Mouse (Mus musculus) embryo, embryonic 11 days (tissue): ENCODE results near the gene Lamc1.

Experiments
- DNase-seq: peaks from one replicate; pipeline ENCODE4 v3.0.0-alpha.2; 2015

Gene Lamc1

DNA sequence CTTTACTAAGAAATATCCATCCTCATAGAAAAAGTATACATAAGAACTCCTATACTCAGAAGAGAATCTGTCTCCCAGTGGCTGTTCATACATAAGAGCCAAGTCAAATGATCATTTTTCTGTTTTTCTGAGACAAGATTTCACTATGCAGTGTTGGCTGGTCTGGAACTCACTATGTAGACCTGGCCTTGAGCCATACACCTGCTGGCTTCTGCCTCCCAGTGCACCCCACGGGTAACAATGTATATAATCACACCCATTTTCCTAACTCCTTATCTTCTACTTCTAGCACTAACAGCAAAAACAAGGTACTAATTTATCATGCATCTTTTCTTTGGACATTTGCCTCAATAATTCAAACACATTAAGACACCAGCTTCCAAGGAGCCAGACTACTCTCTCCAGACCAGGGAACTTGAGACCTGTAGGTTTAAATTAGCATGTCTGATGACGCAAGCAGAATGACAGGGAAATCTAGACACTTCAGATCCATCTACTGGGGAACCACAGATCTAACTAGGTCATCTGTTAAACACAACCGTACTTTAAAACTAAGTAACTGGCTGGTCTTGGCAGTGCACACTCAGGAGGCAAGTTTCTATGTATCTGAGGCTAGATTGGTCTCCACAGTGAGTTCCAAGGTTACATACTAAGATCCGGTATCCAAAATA is 79.9 kb downstream of the Lamc1 start:
- DNase-seq, result no peak

DNA sequence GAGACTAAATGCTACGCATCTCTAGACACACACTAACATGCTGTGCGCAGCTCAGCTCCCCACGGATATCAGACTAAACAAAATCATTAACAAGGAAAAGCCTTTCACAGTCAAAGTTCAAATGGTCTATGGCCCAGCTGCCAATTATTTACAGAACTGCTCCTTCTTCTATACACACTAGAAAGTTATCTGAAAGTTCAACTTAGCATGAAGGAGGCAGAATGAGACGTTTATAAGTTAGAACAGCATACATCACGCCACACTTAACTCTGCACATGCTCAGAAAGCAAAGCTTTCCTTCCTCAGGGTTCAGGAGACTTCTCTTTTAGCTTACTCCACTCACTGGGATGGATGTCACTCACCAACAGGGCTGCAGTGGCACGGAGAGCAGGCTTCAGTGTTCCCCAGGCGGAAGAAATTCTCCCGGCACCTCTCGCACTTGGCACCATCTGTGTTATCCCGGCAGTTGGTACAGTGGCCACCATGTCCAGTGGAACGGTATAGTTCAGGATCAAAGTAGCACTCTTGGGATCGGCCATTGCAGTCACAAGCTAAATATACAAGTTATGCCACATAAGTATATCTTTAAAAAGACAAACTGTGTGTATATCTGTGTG is 80.9 kb downstream of the Lamc1 start:
- no peak for DNase-seq

DNA sequence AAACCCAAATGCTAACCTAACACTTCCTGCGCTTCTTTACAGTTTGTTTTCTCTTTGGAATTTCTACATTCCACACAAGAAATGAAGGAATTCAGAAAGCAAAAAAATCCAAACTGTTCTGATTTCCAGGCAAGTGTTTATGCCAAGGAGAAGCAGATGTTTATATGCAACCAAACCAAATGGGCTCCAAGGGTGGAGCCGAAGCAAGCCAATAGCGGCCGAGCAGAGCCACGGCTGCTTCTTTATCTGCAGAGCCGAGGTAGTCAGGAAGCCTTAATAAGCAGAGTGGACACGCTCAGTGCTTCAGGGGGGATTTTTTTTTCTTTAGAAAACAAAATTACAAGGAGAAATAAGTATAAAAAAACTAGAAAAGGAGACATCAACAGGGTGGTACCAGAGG is 91.2 kb downstream of the Lamc1 start:
- no peak for DNase-seq

DNA sequence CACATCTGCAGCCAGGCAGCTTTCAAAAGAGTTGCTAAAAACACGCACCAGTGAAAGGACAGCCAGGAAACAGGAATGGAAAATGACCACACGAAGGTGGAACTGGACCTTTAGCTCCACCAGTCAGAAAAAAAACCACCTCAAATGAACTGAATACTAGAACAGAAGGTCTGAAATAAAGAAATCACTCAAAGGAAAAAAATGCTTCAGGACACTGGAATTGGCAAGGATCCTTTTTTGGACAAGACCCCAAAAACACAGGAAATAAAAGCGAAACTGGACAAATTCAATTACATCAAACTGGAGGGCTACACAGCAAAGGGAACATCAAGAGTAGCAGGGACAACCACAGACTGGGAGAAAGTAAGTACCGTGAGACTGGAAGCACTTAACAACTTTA is 97.0 kb downstream of the Lamc1 start:
- DNase-seq, result no peak

DNA sequence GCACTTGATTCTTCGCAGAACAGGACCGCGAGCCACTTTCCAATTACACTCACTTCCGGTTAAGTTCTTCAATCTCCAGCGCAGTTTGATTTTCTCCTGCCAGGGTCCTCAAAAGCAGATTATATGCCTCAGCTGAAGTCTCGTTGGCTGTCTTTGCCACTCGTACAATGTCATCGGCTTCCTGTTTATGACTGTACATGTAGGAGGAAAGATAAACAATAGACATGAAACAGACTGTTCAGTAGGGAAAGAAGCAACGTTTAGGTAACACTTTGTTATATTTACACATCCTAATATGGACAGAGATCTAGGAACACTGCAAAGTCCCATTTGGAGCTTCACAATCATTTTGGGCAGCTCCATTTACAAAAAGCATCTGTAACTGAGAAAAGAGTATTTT is 100.9 kb downstream of the Lamc1 start:
- no peak for DNase-seq

DNA sequence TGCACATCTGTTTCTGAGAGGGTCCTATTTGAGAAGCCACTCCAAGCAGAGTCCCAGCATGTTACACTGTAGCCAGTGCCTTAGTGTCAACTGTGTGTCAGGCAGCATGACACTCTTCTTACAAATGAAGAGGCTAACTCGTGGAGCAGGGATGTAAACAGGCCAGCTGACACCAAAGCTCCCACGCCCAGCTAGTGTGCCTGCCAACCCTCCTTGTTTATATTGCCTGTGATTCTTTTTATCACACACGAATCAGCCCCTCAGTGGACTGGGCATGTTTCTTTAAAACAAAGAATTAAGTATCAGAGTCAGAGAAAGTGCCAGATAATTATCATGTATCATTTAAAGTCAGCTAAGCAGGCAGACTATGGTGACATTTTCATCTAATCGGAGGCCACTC is 104.7 kb downstream of the Lamc1 start:
- DNase-seq, result no peak

DNA sequence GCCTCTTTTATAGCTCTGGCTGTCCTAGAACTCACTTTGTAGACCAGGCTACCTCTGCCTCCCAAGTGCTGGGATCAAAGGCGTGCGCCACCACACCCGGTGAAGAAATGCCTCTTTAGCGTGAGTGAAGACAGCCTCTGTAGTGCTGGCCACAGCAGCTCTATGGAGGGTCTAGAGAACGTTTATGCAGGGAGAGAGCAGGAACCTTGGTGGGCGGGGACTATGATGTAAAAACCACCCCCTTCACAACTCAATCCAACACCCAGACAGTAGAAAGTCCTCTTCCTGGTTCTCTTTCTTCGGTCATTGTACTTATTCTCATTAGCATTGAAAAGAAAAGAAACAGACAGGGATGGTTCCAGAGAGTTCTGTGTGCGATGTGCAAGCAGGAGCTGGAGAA is 105.5 kb downstream of the Lamc1 start:
- no peak for DNase-seq

DNA sequence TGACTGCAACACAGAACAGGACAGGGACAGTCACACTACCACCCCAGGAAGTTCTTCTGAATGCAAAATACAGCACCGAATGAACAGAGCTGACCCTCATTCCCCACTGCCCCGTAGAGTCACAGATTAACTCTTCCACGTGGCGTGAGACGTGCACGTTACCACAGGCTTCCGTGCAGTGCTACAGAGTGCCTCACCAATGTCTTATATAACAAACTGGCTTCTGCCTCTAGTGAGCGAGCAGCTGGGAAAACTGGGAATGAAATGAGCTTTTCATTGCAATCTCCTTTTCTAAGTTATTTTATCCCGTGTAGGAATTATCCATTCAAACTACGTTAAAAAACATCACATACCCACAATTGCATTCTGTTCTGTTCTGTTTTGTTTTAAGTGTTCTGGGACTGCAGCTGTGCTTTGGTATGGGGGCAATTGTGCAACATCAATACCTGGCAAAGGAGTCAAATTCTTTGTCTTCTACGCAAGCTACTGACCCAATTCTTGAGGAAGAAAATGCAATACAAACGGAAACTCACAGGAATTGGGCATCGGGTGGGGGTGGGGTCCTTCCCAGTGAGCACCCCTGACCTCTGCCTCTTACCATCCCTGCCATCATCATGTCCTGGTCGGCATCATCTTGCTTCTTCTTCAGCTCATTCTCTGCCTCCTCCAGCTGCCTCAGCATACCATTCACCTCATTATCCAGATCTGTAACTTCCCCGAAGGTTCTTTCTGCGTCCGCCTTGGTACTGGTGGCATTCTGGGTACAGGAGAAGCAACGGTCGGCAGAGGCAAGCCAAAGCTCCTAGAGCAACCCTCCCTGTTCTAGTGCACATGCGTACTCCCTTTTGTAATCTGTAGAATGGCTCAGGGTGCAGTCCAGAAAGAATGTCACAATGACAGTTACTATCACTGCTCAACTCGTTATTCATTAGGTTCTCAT is 106.5 kb downstream of the Lamc1 start:
- no peak for DNase-seq

DNA sequence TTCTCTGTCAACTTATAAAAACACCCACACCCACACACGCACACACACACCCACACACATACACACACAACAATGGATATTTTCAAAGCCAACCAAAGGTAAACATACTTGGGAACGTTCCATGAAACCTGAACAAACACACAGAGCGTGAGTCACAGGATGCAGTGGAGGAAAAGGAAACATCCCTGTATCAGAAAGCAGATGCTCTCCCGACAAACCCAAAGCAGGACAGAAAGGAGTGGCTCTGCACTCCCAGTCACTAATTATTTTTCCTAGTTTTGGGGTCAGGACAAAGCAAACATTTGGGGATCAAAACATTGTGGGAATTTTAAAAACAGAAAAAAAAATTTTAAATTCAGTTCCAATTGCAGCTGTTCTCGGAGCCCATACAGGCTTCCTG is 108.3 kb downstream of the Lamc1 start:
- no peak for DNase-seq

DNA sequence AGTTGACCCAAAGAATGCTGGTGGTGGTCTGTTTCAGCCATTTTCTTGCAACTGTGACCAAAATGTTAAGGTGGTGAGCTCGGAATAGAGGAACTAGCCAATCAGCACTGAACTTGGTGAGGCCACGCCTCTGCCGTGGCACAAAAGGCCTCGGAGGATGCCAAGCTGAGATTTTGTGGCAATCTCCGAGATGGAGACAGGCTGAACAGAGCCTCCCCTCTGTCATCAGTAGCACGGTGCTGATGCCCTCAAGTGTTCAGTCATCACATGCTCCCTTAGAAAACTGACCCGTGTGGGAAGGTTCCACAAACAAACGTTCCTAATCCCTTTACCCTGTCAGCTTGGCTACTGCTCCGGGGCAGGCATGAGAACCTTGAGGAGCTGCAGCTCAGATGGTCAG is 113.2 kb downstream of the Lamc1 start:
- no peak for DNase-seq

DNA sequence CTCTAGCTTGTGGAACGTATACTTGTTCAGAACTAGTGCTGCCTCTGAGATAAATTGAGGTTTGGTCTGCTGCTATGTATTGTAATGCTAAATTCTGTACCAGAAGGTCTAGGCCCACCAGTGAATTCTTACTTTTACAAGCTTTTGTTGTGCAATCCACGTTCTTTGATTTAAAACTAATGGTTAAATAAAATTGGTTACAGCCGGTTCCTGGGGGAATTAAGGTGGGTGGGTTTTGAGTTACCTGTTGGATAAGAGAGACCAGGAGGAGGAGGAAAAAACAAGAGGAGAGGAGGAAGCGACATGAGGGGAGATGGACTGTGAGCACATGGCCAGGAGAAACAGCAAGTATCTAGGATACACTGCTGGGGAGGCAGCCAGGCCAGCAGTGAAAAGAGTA is 116.1 kb downstream of the Lamc1 start:
- no peak for DNase-seq

DNA sequence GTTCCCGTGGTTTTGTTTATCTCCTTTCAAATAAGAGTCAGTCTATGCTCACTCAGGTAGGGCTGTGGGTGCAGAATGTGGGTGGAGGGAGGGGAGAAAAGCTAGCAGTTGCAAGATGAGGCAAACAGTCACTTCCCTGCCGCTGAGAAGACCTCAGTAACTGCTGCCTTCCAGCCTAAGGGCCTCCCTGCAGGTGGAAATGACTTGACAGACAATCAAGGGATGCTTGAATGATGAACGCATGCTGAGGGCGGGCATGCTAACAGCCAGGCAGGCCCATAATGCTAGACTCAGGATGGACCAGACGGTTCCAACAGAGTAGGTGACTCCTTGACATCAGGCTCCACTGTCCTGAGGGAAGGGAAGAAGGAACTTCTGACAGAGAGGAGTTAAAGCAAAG is 116.9 kb downstream of the Lamc1 start:
- DNase-seq, result no peak

DNA sequence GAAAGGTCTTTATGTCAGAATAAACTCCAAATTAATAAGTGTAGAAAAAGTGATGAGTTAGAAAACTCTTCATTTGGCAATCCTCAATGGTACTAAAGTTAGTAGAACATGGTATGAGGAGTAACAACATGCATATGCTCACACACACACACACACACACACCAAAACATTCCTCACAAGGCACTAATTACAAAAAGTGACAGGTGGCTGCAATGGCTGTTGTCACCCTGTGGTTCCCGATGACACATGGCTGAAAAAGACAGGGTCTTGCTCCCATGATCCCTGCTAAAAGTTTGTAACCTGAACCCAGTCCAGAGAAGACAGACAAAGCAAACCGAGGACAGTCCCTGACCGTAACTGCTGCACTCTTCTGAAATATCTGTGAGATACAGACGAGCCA is 121.6 kb downstream of the Lamc1 start:
- DNase-seq, result no peak

DNA sequence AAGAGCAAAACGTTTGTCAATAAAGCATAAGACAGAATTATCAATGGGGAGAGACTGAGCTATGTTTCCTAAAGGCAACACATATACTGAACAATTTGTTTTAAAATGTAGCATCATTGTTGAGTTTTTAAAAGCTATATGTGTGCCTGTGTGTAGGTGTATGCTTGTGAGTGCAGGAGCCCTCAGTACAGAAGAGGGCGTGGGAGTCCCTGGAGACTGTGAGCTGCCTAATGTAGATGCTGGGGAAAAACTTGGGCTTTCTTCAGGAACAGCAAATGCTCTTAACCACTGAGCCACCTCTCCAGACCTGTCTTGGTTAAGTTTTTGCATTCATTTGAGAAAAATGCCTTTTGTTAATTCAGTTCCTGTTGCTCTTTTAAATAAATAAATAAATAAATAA is 122.4 kb downstream of the Lamc1 start:
- no peak for DNase-seq

DNA sequence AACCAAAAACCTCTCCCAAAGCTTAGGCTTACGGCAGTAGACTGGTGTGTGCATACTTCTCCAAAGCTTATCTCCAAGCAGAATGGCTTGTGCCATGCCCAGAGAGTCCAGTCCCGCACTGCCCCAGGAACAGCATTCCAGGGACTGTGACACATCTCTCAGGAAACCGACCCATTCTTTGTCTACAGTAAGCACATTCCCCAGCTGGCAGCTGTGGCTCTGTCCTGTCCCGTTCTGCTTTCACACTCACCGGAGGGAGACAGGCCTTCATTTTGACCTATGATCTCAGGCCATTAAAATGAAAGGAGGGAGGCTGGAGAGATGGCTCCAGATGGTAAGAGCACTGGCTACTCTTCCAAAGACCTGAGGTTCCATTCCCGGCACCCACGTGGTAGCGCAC is 130.4 kb downstream of the Lamc1 start:
- DNase-seq, result peak; percentile 62

DNA sequence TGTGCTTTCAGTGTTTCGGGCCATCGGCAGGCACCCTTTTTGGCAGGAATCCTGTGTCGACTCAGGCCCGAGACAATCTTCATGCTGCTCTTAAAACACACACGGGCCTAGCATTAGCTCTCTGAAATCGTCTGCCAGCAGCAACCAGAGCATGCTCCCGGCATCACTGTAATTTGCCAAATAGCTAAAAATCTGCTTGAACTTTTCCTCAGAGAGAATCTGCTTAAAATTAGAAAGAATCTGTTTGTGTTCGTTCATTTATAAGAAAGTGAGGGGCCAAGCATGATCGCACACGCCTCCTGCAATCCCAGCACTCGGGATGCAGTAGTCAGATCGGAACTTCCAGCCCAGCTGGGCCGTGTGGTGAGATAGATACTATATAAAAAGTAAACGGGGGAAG is 131.1 kb downstream of the Lamc1 start:
- no peak for DNase-seq

DNA sequence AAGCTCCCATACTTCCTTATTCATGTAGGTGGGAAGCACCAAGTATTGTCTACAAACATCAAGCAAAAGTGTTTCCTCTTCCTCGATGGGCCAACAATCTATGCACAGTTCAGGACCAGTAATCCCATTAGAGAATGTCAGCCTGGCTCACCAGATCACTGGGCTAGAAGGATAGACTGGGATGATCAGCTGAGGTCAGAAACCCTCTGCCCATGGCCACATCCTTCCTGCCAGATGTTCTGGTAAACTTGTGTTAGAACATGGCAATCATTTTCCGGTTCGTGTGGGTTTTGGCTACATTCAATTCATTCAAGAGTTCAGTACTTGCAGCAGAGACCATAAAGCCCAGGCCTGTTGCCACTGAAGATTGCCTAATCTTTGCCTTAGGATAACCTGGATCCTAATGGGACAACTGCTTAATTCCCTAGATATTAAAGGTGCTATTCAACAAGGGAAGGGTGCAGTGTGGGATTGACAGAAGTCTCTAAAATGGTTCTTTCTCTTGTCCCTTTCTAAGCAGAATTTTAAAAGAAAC is 135.2 kb downstream of the Lamc1 start:
- DNase-seq, result no peak

DNA sequence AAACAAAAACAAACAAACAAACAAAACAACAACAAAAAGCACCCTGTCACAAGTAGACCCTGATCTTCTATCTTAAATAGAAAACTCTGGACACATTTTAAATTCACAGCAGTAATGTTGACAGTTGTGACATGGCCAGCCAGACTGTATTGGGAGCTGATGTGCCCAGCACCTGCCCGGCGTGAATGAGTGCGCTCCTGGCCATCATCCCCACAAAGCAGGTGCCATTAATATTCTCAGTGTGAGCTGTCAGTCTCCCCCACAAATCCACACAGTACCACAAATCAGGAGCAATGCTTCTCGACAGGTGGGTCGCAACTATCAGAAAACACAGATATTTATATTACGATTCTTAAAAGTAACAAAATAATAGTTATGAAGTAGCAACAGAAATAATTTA is 139.6 kb downstream of the Lamc1 start:
- no peak for DNase-seq

DNA sequence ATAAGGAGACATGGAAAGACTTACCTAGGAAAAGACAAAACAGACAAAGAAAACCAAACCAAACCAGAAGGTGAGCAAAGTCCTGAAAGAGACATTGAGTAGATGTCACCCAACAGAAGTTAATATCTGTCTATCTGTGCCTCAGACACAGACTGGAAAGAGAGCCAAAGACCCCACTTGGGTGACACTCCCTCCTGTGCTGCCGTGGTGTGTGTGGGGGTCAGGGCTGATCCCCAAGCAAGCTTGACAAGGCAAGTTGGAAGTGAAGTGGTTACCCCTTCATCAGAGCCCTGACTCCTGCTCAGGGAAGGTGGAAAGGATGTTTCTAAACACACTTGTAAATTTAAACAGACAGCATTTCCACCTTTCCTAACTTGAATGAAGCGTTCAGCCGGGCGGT is 140.2 kb downstream of the Lamc1 start:
- DNase-seq, result no peak

DNA sequence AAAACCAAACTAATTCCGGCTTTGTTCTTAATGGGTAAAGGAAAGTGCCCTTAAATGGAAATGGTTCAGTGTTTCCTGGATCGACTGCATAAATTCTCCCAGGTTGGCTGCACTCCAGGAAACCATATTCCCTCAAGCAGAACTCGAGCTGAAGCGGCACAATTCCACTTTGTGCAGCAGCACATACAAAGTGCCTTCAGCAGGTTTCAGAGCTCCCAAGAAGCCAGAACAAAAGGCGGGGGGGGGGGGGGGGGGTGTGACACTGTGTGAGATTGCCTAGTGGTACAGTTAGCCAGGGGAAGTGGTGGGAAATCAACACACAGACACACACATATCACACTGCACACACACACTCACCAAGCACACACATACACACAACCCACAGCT is 140.7 kb downstream of the Lamc1 start:
- DNase-seq, result peak; percentile 49

DNA sequence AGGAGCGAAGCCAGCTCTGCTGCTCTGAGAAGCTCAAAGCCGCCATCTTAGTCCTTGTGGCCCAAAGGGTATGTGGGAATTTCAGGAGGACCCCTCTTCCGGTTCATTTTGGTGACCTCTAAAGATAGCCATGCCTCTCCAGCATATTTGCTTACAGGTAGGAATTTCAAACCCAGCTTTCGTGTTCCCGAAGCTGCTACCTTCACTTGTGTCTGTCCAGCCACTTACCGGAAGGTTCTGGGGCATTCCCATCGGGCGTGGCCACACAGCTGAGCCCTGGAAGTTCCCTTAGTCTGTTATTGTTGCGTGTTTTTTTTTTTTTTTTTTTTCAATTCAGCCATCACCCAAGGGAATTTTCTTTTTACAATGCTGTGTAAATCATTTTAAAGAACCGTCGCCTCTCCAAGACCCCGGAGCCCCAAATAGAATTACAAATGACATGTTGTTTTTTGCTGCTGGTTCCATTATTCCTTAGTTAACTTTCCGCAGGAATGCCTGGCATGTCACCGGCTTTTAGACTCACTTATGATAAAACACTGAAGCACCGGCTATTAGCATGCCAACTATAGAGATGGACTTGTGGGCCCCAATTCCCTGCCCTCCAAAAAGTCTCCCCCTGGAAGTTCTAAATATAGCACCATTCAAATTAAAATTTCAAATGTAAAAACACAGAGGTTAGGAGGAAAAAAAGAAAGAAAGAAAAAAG is 141.2 kb downstream of the Lamc1 start:
- peak; percentile 28 for DNase-seq

DNA sequence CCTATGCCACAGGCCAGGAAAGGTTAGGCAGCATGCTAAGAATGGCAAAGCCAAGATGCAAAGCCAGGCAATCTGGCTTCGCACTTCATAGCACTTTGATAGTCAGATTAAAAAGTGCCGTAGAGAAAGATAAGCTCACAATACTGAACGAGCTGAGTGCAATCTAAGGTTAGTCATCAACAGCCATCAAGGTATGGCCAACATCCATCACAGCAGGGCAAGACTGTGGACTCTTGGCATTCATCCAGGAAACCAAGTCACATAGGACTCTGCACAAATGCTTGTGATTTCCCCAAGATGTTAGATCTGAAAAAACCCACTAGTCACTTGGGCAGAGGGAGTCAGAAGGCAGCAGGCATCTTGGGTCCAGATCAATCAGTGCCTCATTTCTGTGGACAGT is 144.5 kb downstream of the Lamc1 start:
- DNase-seq, result no peak
